Comparison of ENCODE assay signal across 9 mouse cellular contexts in genomic region chr2:151038811-151039222, GRCm38 (mm10). TPM values are rescaled to one million over a fixed set of nuclear protein-coding genes. Genes with fewer than 3 reads are reported as not detected.
A peak's percentile ranks its signal among the peaks of the same experiment; 100 is the strongest.
DNase-seq lines count a peak whose midpoint lies in the region; ATAC-seq lines count a peak whose summit lies in the region.
"Had no signal": no experiment of that assay in that cellular context is flagged by ENCODE, and none has a peak within 500 bp of the region (broad histone marks: within the 10 kb centered on the region; RNA-seq: fewer than 3 reads in every experiment).

No protein-coding gene starts in this region.

- ATAC-seq in granulocyte monocyte progenitor cell, adult 5-6 weeks (replicated peaks; ENCODE audit: poor library complexity, severe bottlenecking), result peak; percentile 66

- peak overlapping the region; percentile 93 for H3K4me3 ChIP-seq in brown adipose tissue, adult 24 weeks (ENCODE audit: insufficient read depth, low read depth, low read length)

- peaks cover 10% of the 10 kb centered on the region for H3K4me1 ChIP-seq in brown adipose tissue, adult 24 weeks (ENCODE audit: control insufficient read depth, insufficient read depth, insufficient read length, low read length)

- H3K27ac ChIP-seq in brown adipose tissue, adult 24 weeks (replicated peaks; ENCODE audit: low read depth, low read length), result no peak overlapping the region

- peak; percentile 11 for DNase-seq in ovary, postnatal 10 days (ENCODE audit: low spot score)
- no peak for DNase-seq in ovary, adult 18-20 months (ENCODE audit: low spot score)
- DNase-seq in lung, postnatal 25 days (ENCODE audit: low spot score), result peak; percentile 18
- DNase-seq in yolk sac, embryonic 10.5 days (ENCODE audit: low spot score), result peak; percentile 73
- DNase-seq in cerebellum, postnatal 14 days, result no peak
- DNase-seq in adrenal gland, postnatal 10 days, result no peak

RNA-seq across cellular contexts. Expression of gene Ninl, which starts 0.4 kb away (rescaled TPM):
- 5.0 and 6.6 TPM in 2 replicates for polyA plus RNA-seq in brown adipose tissue, adult 24 weeks (2012; ENCODE audit: insufficient read depth, insufficient read length, missing spikeins)
- total RNA-seq in granulocyte monocyte progenitor cell, adult 5-6 weeks (2014; fragmentation: Nextera tagmentation), result 0.13 and 1.7 TPM in 2 replicates
- total RNA-seq in granulocyte monocyte progenitor cell, adult 5-6 weeks (2017), result 0.13 and 0.88 TPM in 2 replicates
- 10 to 100 TPM; 13.1 to 20.1 TPM for total RNA-seq in adrenal gland, postnatal 10 days (2021)

RNA-seq across cellular contexts. Expression of gene Nanp, which starts 0.4 kb away (rescaled TPM):
- polyA plus RNA-seq in brown adipose tissue, adult 24 weeks (2012; ENCODE audit: insufficient read depth, insufficient read length, missing spikeins), result 2.1 and 7.1 TPM in 2 replicates
- 24.6 and 41.7 TPM in 2 replicates for total RNA-seq in granulocyte monocyte progenitor cell, adult 5-6 weeks (2014; fragmentation: Nextera tagmentation)
- total RNA-seq in granulocyte monocyte progenitor cell, adult 5-6 weeks (2017), result 13.3 and 17.7 TPM in 2 replicates
- 10 to 100 TPM; 12.0 to 14.6 TPM for total RNA-seq in adrenal gland, postnatal 10 days (2021)

RNA-seq across cellular contexts. Expression of gene Gm14151, which starts 53.3 kb away (rescaled TPM):
- polyA plus RNA-seq in brown adipose tissue, adult 24 weeks (2012; ENCODE audit: insufficient read depth, insufficient read length, missing spikeins), result not detected in 2 replicates
- total RNA-seq in granulocyte monocyte progenitor cell, adult 5-6 weeks (2014; fragmentation: Nextera tagmentation), result not detected in 2 replicates
- total RNA-seq in granulocyte monocyte progenitor cell, adult 5-6 weeks (2017), result not detected in 2 replicates
- total RNA-seq in adrenal gland, postnatal 10 days (2021), result not detected
- total RNA-seq: layer of hippocampus, postnatal 25 days had no signal

RNA-seq across cellular contexts. Expression of gene Gm14147, which starts 59.2 kb away (rescaled TPM):
- polyA plus RNA-seq in brown adipose tissue, adult 24 weeks (2012; ENCODE audit: insufficient read depth, insufficient read length, missing spikeins), result not detected in 2 replicates
- total RNA-seq in granulocyte monocyte progenitor cell, adult 5-6 weeks (2014; fragmentation: Nextera tagmentation), result not detected in 2 replicates
- not detected in 2 replicates for total RNA-seq in granulocyte monocyte progenitor cell, adult 5-6 weeks (2017)
- total RNA-seq in adrenal gland, postnatal 10 days (2021), result not detected
- total RNA-seq: layer of hippocampus, postnatal 25 days had no signal

Comparison
In these comparisons a context has a peak if more than half of its experiments do, and no peak if none do; other contexts are left out.
1. DNase-seq: peak in ovary, postnatal 10 days (single experiment), lung, postnatal 25 days (single experiment) and yolk sac, embryonic 10.5 days (single experiment); none in ovary, adult 18-20 months (single experiment), cerebellum, postnatal 14 days (0 of 2) and adrenal gland, postnatal 10 days (single experiment).
2. RNA of gene Ninl, which starts 0.4 kb away (total RNA-seq): 13.1 to 20.1 TPM in adrenal gland, postnatal 10 days; 0.13 to 1.7 TPM in granulocyte monocyte progenitor cell, adult 5-6 weeks; every median in the first group is over 4 times any median in the second.